Mouse (Mus musculus) liver, postnatal 0 days (tissue): ENCODE results near the gene Smyd3.
A peak's percentile ranks its signal among the peaks of the same experiment; 100 is the strongest.

Source experiments
- CTCF ChIP-seq: sonication (generic); IDR thresholded peaks from 2 replicates; pipeline ENCODE4 v1.5.1; 2016; ENCODE audit warnings: antibody characterized with exemption, low read depth
- EP300 ChIP-seq: IDR thresholded peaks from 2 replicates; pipeline ENCODE4 v1.6.1; 2016; ENCODE audit warnings: antibody characterized with exemption, low read depth, mild to moderate bottlenecking

DNA sequence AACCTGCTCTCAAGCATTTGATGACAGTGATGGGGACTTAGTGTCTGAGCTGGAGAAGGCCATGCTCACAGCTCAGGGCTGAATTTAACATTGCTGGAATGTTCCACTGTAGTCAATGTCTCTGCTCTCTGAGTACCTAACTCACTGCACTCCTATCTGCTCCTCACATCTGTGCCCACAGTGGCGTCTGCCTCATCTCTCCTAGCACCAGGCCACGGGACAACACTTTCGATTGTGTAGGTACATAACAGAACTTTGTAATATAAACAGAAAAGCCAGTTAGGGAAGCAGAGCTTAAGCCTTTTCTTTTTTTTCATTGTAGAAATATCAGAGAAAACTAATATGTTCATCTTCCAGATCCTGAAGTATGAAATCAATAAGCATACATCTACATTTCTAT is 462.1 kb downstream of the Smyd3 start:
- TF ChIP-seq CTCF: no peak
- peak; percentile 71 for TF ChIP-seq EP300
